23 mouse cellular contexts compared by ENCODE assay signal in genomic region chr3:39370926-39371325, GRCm38 (mm10).
A peak's percentile ranks its signal among the peaks of the same experiment; 100 is the strongest.
DNase-seq lines count a peak whose midpoint lies in the region; TF ChIP-seq lines count a peak whose summit lies in the region.
"Had no signal": no experiment of that assay in that cellular context is flagged by ENCODE, and none has a peak within 500 bp of the region (broad histone marks: within the 10 kb centered on the region; RNA-seq: fewer than 3 reads in every experiment).

No protein-coding gene starts in this region.

- H3K36me3 ChIP-seq in CH12.LX (replicated peaks in 1 of 2; ENCODE audit: control insufficient read depth in 1 of 2, insufficient read depth in 1 of 2, low read length in 1 of 2): no peaks in the 10 kb centered on the region
- H3K36me3 ChIP-seq in hindbrain, embryonic 10.5 days: no peaks in the 10 kb centered on the region
- H3K36me3 ChIP-seq: embryonic facial prominence, embryonic 13.5 days; heart, embryonic 13.5 days; hindbrain, embryonic 13.5 days had no signal

- TF ChIP-seq EP300 in CH12.LX (IDR thresholded peaks at IDR 0.05; ENCODE audit: low read length): no peak; the same call in 1 of the 2 replicates

- H3K79me2 ChIP-seq in CH12.LX (replicated peaks; ENCODE audit: control insufficient read depth, extremely low read depth, insufficient read depth, poor library complexity, severe bottlenecking): no peaks in the 10 kb centered on the region

- H3K4me2 ChIP-seq in CH12.LX (ENCODE audit: insufficient read depth, low read depth, poor library complexity, severe bottlenecking): peak overlapping the region; percentile 83
- H3K4me2 ChIP-seq: embryonic facial prominence, embryonic 13.5 days; heart, embryonic 13.5 days; hindbrain, embryonic 13.5 days had no signal

- TF ChIP-seq CTCF in CH12.LX (conservative IDR thresholded peaks at IDR 0.05 in 1 of 2, IDR thresholded peaks at IDR 0.05 in 1 of 2; ENCODE audit: low read depth in 2 of 2, low read length in 2 of 2): no peak

- no peaks in the 10 kb centered on the region for H3K9me3 ChIP-seq in CH12.LX (replicated peaks; ENCODE audit: low read length)
- H3K9me3 ChIP-seq in hindbrain, embryonic 10.5 days: no peaks in the 10 kb centered on the region
- H3K9me3 ChIP-seq: embryonic facial prominence, embryonic 13.5 days; heart, embryonic 13.5 days; hindbrain, embryonic 13.5 days had no signal

- TF ChIP-seq POLR2A in CH12.LX (IDR thresholded peaks at IDR 0.05; ENCODE audit: low read depth, low read length): no peak

- H3K27ac ChIP-seq in CH12.LX (ENCODE audit: insufficient read depth, low read depth): no peak overlapping the region
- H3K27ac ChIP-seq in hindbrain, embryonic 10.5 days: no peak overlapping the region
- H3K27ac ChIP-seq: embryonic facial prominence, embryonic 13.5 days; heart, embryonic 13.5 days; hindbrain, embryonic 13.5 days; kidney, postnatal 0 days had no signal

- H3K4me1 ChIP-seq in CH12.LX (ENCODE audit: control insufficient read depth in 1 of 2, insufficient read depth in 2 of 2): peaks cover 0 to 6% of the 10 kb centered on the region in 2 experiments; a peak in 2 of 4 replicates
- H3K4me1 ChIP-seq in hindbrain, embryonic 10.5 days (replicated peaks): no peaks in the 10 kb centered on the region
- H3K4me1 ChIP-seq: embryonic facial prominence, embryonic 13.5 days; heart, embryonic 13.5 days; hindbrain, embryonic 13.5 days had no signal

- H3K27me3 ChIP-seq in CH12.LX (replicated peaks): no peaks in the 10 kb centered on the region
- H3K27me3 ChIP-seq in hindbrain, embryonic 10.5 days (ENCODE audit: insufficient read depth, poor library complexity, severe bottlenecking): no peaks in the 10 kb centered on the region
- H3K27me3 ChIP-seq: embryonic facial prominence, embryonic 13.5 days; heart, embryonic 13.5 days; hindbrain, embryonic 13.5 days had no signal

- DNase-seq in kidney, adult 9 months: peak; percentile 7
- DNase-seq in kidney, postnatal 4 days: no peak
- DNase-seq in 3T3-L1 (ENCODE audit: low read depth, low spot score) (peak; percentile 63), CH12.LX (ENCODE audit: extremely low read depth) (peak; percentile 57)
- DNase-seq in induced T-regulatory cell, adult 2 months (ENCODE audit: low read depth): peak; percentile 19
- DNase-seq in thymus, postnatal 10 days (ENCODE audit: low spot score in 2 of 2): no peak
- no peak for DNase-seq in right cerebral cortex, adult 2 months (ENCODE audit: low spot score in 2 of 2)
- no peak for DNase-seq in hindbrain, embryonic 10.5 days (ENCODE audit: low spot score)
- DNase-seq: adrenal gland, postnatal 10 days; B cell, adult 2 months; cerebellum, adult 18-20 months; cerebellum, postnatal 10 days; heart, postnatal 10 days; kidney, adult 11 months; liver; midbrain, embryonic 14.5 days; spleen, adult 18-20 months; thymus, adult 18-20 months; thymus, postnatal 36 days had no signal

- WGBS in hindbrain, embryonic 10.5 days: 94% methylated on average over 4 of the region's 4 CpGs

- no peak overlapping the region for H3K9ac ChIP-seq in CH12.LX (ENCODE audit: insufficient read depth, low read depth)
- H3K9ac ChIP-seq: embryonic facial prominence, embryonic 13.5 days; heart, embryonic 13.5 days; hindbrain, embryonic 13.5 days had no signal

- dilution Hi-C loops in CH12.LX (cut with MboI; ENCODE audit: extremely low pct_ligation_motif_present, extremely low pct_unique_long_range_greater_than_20kb, low sequenced_read_pairs): no loop called here

- TF ChIP-seq RAD21 in CH12.LX (IDR thresholded peaks at IDR 0.05; ENCODE audit: low read depth, low read length): no peak

- H3K4me3 ChIP-seq in CH12.LX (replicated peaks in 1 of 3; ENCODE audit: low read depth in 2 of 3, low read length in 2 of 3, poor library complexity in 1 of 3): peak overlapping the region; percentile 35 to 55 (median 38)
- no peak overlapping the region for H3K4me3 ChIP-seq in hindbrain, embryonic 10.5 days
- H3K4me3 ChIP-seq: embryonic facial prominence, embryonic 13.5 days; heart, embryonic 13.5 days; hindbrain, embryonic 13.5 days had no signal

- in situ Hi-C loops in CH12.LX (cut with MboI; ENCODE audit: low pct_ligation_motif_present, low pct_unique_long_range_greater_than_20kb, low sequenced_read_pairs): no loop called here

TF ChIP-seq in CH12.LX, 34 proteins besides CTCF, POLR2A, EP300 and RAD21:
- no peak for TF ChIP-seq POLR2AphosphoS2 (IDR thresholded peaks at IDR 0.05; ENCODE audit: low read depth, low read length)
- TF ChIP-seq E2F4 (IDR thresholded peaks at IDR 0.05; ENCODE audit: insufficient replicate concordance, low read depth, low read length): no peak
- peak; percentile 67 for TF ChIP-seq IRF4 (IDR thresholded peaks at IDR 0.05; ENCODE audit: low read depth, low read length)

Comparison
In these comparisons a context has a peak if more than half of its experiments do, and no peak if none do; other contexts are left out.
1. DNase-seq: peak in kidney, adult 9 months (single experiment), 3T3-L1 (single experiment), CH12.LX (single experiment) and induced T-regulatory cell, adult 2 months (single experiment); none in kidney, postnatal 4 days (0 of 2), thymus, postnatal 10 days (0 of 2), right cerebral cortex, adult 2 months (0 of 2) and hindbrain, embryonic 10.5 days (single experiment).